8 mouse cellular contexts compared by ENCODE assay signal in the genomic region with DNA sequence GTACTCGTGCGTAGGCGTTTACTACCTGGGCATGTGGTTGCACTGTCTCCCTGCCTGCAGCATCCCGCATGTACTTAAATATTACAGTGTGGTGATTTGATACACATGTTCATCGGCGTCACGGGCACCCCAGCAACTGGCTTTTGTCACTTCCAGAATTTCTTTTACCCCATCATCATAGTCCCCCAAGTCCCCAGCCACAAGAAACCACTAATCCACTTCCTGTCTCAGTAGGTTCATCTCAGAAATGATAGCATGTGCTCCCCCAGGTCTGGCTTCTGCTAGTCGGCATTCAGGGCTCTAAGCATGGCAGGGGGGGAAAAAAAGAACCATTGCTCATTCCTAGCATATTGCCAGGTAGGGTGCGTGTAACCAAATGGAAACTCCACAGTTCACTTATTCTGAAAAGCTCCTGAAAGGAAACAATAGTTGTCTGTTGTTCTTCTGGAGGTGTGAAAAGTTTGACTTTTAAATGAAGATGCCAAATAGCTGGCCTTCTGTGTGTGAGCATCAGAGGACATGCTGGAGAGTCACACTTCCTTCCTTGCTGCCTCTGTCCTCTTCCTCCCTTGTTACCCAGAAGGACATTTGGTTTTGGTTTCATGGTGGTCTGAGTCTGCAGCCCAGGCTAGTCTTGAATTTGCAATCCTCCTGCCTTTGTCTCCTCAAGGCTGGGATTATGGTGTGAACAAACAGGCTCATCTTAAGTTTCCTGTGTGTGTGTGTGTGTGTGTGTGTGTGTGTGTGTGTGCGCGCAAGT.
"Had no signal": no experiment of that assay in that cellular context is flagged by ENCODE, and none has a peak within 500 bp of the region (broad histone marks: within the 10 kb centered on the region; RNA-seq: fewer than 3 reads in every experiment).

No protein-coding gene starts in this region.

- DNase-seq: kidney, adult 9 months; kidney, postnatal 36 days; layer of hippocampus, adult 9-11 months; left cerebral cortex, postnatal 4 days; lung, adult 18-20 months; midbrain, embryonic 14.5 days; right cerebral cortex, postnatal 4 days; spleen, adult 18-20 months had no signal
